Mouse (Mus musculus) midbrain, embryonic 15.5 days (tissue): ENCODE results near the gene Naa38. TPM values are rescaled to one million over a fixed set of nuclear protein-coding genes. Genes with fewer than 3 reads are reported as not detected.
A peak's percentile ranks its signal among the peaks of the same experiment; 100 is the strongest.

ENCODE experiments used
- ATAC-seq: fragments of 200-750 bp; cut with Nextera tagmentation; replicated peaks from 2 replicates; pipeline ENCODE4 v1.8.0; 2017; ENCODE audit warnings: moderate TSS enrichment
- H3K27ac ChIP-seq: fragments of 300-500 bp; sonication (generic); 2 replicates; pipeline ENCODE4 v1.5.1; 2015; ENCODE audit warnings: mild to moderate bottlenecking, inconsistent platforms
- H3K27me3 ChIP-seq: fragments of 300-500 bp; sonication (generic); replicated peaks from 2 replicates; pipeline ENCODE4 v1.6.1; 2015; ENCODE audit warnings: inconsistent platforms
- H3K36me3 ChIP-seq: fragments of 300-500 bp; sonication (generic); replicated peaks from 2 replicates; pipeline ENCODE4 v1.6.1; 2015; ENCODE audit warnings: inconsistent platforms
- H3K4me1 ChIP-seq: fragments of 300-500 bp; sonication (generic); 2 replicates; pipeline ENCODE4 v1.6.1; 2015; ENCODE audit warnings: inconsistent platforms
- H3K4me2 ChIP-seq: fragments of 300-500 bp; sonication (generic); 2 replicates; pipeline ENCODE4 v1.6.1; 2015; ENCODE audit warnings: inconsistent platforms, mild to moderate bottlenecking, moderate library complexity
- H3K4me3 ChIP-seq: fragments of 300-500 bp; sonication (generic); 2 replicates; pipeline ENCODE4 v1.5.1; 2015; ENCODE audit warnings: mild to moderate bottlenecking, inconsistent platforms
- H3K9ac ChIP-seq: fragments of 300-500 bp; sonication (generic); 2 replicates; pipeline ENCODE4 v1.6.1; 2015; ENCODE audit warnings: mild to moderate bottlenecking, inconsistent platforms
- H3K9me3 ChIP-seq: fragments of 300-500 bp; sonication (generic); 2 replicates; pipeline ENCODE4 v1.6.1; 2016; ENCODE audit warnings: inconsistent platforms
- WGBS: fragments of 180-500 bp; shearing (Covaris S2); methylation state at CpG from one replicate; pipeline ENCODE4 v1.1.7; 2015; ENCODE audit warnings: mixed read lengths; 5-methylcytosine and 5-hydroxymethylcytosine counted together
- polyA plus RNA-seq: library from polyadenylated mRNA; unstranded; fragments of >200 nt; fragmentation: Nextera tagmentation; extraction: Ambion mirVana; gene quantifications from 2 replicates; pipeline ENCODE4 v1.2.1, GENCODE M21; 2015

The Naa38 gene
- polyA plus RNA-seq, 1 experiment from 2014 or later = 101 TPM

DNA sequence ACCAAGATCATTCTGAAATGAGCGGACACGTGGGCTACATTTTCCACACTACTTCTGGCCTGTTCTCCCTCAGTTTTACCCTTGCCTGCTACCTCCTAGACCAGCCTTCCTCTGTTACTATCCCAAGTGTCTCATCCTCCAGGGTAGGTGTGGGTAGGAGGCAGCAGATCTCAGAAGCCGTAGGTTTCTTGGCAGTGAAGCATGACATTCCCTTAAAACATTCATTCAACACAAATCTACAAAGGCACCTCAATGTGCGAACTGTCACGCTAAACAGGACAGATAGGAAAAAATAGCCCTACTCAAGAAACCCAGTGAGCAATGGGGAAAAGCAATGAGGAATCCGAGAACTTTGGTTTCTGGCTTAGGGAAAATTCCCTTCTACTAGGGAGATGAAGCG, 17.3 kb downstream of the Naa38 start:
- peak overlapping the region; percentile 96 for H3K27ac ChIP-seq
- peak overlapping the region; percentile 82 for H3K9ac ChIP-seq
- H3K36me3 ChIP-seq = 0 out of 2 replicates have a peak, but pooled peaks cover 13% of the 10 kb centered on the region
- H3K27me3 ChIP-seq = no peaks in the 10 kb centered on the region
- no peaks in the 10 kb centered on the region for H3K9me3 ChIP-seq
- H3K4me1 ChIP-seq = peaks cover 77% of the 10 kb centered on the region
- 56% methylated on average over 7 of the region's 7 CpGs for WGBS
- peak overlapping the region; percentile 85 for H3K4me2 ChIP-seq
- peak overlapping the region; percentile 55 for H3K4me3 ChIP-seq
- ATAC-seq = no peak

DNA sequence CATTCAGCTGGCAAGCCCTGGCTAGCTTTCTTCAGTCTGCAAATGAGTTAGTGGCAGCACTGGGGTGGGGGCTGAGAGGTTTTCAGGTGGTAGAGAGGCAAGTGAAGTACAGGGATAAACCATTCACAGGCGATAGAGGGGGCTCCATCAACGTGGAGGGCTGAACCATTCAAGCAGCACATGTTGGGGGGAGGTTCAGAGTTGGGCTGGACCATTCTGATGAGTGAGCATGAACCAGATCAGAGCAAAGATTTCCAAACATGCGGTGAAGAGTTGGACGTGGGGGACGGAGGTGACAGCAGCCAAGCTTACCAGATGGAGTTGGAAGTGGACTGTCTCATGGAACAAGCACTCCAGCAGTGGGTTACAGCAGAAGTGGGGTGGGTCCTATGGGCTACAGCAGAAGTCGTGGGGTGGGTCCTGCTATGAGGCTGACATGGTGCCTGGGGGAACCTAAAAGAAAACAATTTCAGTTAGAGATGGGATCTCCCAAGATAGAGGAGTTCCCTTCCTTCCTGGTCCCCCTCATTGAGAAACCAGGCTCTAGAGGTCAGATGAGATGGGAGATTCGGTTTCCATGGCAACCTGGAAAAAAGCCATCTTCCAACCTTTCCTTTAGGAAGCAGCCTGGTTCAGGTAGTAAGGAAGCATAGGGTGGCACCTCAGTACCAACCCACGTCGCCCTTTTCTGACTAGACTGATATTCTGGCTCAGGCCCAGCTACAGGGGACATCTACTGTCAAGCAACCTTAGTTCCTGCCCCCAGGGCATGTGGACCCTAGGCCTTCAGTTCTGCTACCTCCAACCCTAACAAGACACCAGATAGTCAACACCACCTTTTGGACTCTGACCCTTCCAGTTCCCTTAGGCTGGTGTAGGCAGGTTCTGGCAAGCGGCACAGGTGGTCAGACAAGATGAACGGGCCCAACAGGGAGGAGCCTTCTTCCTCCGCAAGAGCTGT, 18.2 kb downstream of the Naa38 start, which contains the start of gene Kdm6b:
Gene Kdm6b (minus strand): TSS at position 455 of the 961 bp plus-strand sequence.
- H3K4me1 ChIP-seq = peaks cover 77% of the 10 kb centered on the region
- 28% methylated on average over 12 of the region's 12 CpGs for WGBS

DNA sequence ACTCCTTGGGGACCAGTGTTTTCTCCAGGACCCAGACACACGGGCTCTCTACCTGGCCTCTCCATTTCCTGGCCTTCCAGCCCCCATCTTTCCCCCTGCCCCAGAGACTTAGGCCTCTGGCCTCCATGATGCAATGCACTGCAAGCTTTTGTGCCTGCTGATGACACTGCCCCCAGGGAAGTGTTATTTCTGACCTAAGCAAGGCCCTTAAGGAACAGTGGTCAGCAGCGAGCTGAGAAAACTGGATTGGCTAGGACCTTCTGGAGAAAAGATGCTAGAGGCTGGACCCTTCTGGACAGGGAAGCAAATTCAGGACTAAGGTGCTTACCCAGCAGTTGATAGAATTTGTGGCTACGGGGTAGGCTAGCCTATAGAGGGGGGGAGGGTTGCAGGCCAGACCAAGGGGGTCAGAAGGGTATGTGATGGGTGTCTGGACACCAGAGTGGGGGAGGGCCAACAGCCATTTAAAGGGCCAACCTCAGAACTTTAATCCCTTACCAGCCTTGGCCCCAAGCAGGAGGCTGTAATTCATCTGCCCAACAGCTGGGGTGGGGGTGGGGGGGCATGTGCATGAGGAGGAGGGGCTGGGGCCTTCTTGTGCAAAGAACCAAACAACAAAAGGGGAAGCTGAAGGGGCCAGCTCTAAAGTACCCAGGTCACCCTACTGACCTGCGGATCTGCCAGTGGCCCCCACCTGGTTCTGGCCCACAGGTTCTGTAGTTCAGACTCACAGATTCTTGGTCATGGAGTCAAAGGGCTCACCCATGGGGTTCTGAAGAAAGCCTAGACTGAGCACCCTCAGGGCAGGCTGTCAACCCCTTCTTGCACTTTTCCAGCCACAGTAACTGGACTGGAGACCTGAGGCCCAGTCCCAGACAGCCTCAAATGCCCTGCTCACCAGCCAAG, 19.4 kb downstream of the Naa38 start:
- WGBS = 11% methylated on average over 4 of the region's 4 CpGs
- no peak for ATAC-seq
- H3K4me2 ChIP-seq = peak overlapping the region; percentile 85

More for the DNA sequence above, 18.2 kb downstream of the Naa38 start, which contains the start of gene Kdm6b:
- H3K9me3 ChIP-seq = no peaks in the 10 kb centered on the region
- H3K27ac ChIP-seq = peak within 1 kb of the TSS; percentile 96
- H3K27me3 ChIP-seq = no peaks in the 10 kb centered on the region
- no peak for ATAC-seq
- H3K4me3 ChIP-seq = peak within 1 kb of the TSS; percentile 55
- H3K36me3 ChIP-seq = 0 out of 2 replicates have a peak, but pooled peaks cover 11% of the 10 kb centered on the region
- H3K9ac ChIP-seq = peak within 1 kb of the TSS; percentile 82
- H3K4me2 ChIP-seq = peak within 1 kb of the TSS; percentile 85

DNA sequence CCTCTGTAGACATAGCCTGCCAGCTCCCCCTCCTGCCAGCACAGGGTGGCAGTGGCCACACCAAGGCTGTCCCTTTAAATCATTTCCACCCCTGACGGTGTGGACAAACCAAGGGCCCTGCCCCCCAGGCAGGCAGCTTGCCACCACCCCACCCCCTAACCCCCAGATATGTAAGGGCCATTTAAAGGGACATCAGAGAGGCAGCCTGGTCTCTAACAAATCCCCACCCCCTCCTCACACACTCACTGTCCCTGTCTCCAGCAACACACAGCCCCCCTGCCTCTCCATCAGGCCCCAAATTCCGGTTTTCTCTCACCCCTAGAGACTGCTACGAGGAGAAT, 20.0 kb downstream of the Naa38 start:
- Histone ChIP-seq H3K36me3 (0 out of 2 replicates have a peak, but pooled peaks cover 11% of the 10 kb centered on the region), H3K4me3 (peak overlapping the region; percentile 55), H3K4me2 (peak overlapping the region; percentile 85), H3K9me3 (no peaks in the 10 kb centered on the region), H3K27ac (peak overlapping the region; percentile 96), H3K9ac (peak overlapping the region; percentile 82), H3K27me3 (no peaks in the 10 kb centered on the region), H3K4me1 (peaks cover 73% of the 10 kb centered on the region)
- 0% methylated on average over 3 of the region's 3 CpGs for WGBS
- peak; percentile 16 for ATAC-seq

More for the DNA sequence above, 19.4 kb downstream of the Naa38 start:
- Histone ChIP-seq H3K9ac (peak overlapping the region; percentile 82), H3K4me3 (peak overlapping the region; percentile 55), H3K36me3 (0 out of 2 replicates have a peak, but pooled peaks cover 11% of the 10 kb centered on the region), H3K4me1 (peaks cover 73% of the 10 kb centered on the region), H3K27ac (peak overlapping the region; percentile 96), H3K9me3 (no peaks in the 10 kb centered on the region), H3K27me3 (no peaks in the 10 kb centered on the region)

DNA sequence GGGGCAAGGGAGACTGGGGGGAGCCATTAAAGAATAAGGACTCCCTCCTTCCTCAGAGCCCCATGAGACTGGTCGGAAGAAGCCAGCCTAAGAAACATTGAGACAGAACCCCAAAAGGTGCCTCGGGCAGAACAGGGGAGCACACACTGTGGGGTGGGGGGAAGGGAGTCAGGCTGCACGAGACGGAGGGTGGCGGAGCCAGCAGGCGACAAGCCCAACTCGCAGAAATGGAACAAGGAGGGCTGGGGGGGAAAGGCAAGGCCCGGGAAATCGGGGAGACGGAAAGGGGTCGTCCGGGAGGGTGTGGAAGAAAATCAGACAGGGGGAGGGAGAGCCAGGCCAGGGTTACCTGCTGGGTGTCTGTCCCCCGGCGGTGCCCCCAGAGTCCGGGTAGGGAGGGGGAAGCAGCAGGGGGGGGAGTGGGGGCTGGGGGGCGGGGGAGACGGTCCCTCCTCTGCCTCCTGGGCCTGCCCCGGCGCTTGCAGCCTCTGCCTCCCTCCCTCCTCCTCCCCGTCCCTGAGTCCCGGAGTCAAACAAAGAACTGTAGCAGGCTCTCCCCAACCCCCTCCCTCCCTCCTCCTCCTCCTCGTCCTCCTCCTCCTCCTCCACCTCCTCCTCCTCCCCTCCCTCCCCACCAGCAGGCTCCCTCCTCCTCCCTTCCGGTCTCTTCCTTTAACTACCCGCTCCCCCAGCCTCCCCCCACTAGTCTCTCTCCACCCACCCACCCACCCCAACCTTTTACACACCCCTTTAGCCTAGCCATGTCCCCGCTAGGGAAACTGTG, 20.6 kb downstream of the Naa38 start:
- Histone ChIP-seq H3K9ac (peak overlapping the region; percentile 82), H3K27ac (peak overlapping the region; percentile 96), H3K36me3 (0 out of 2 replicates have a peak, but pooled peaks cover 11% of the 10 kb centered on the region), H3K9me3 (no peaks in the 10 kb centered on the region), H3K4me1 (peaks cover 74% of the 10 kb centered on the region), H3K4me3 (peak overlapping the region; percentile 55), H3K4me2 (peak overlapping the region; percentile 89), H3K27me3 (peaks cover 3% of the 10 kb centered on the region; the same call in 1 of the 2 replicates)
- ATAC-seq = no peak
- WGBS = 0% methylated on average over 20 of the region's 25 CpGs

DNA sequence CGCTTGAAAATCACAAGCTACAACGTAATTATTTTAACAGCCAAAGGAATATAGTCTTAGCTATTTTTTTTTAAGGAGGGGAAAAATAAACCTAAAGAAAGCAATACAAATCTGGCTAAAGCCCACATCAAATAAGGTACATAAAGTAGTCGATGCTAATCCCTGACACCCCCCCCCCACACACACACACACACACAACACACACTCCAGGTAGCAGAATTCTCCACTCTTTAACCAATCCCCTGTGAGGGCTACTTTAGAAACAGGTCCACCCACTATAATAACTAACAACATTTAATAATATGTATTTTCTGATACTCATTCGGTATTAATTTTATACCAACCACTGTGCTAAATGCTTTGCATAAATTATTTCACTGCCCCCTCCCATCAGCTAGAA, 21.2 kb downstream of the Naa38 start:
- Histone ChIP-seq H3K27ac (peak overlapping the region; percentile 96), H3K27me3 (peaks cover 9% of the 10 kb centered on the region), H3K4me1 (peaks cover 78% of the 10 kb centered on the region), H3K9me3 (no peaks in the 10 kb centered on the region), H3K4me2 (peak overlapping the region; percentile 89), H3K36me3 (0 out of 2 replicates have a peak, but pooled peaks cover 11% of the 10 kb centered on the region), H3K9ac (peak overlapping the region; percentile 34), H3K4me3 (peak overlapping the region; percentile 55)
- under 1% methylated on average over 4 of the region's 4 CpGs for WGBS
- no peak for ATAC-seq

DNA sequence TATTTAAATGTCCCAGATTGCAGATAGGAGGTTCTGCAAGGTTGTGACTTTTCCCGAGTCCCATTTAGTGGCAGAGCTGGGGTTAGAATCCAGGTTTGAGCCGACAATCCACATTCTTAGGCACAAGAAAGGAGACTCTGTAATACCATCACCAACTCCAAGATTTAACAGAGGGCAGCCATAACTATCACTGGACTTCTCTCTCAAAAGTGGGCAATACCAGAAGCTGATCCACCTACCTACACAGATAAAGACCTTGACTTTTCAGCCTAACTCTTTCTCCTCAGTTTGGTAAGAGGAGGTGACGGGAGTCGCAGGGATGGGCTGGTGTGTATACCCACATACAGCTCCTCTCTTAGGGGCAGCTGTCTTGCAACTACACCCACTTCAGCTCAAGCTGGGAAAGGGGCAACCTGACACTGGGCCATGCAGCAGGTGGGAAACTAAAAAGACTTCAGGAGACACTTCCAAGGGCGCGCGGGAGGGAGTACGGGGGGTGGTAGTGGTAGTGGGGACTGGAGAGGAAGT, 21.7 kb downstream of the Naa38 start:
- H3K4me3 ChIP-seq = peak overlapping the region; percentile 55
- H3K9ac ChIP-seq = peak overlapping the region; percentile 34
- H3K36me3 ChIP-seq = 0 out of 2 replicates have a peak, but pooled peaks cover 11% of the 10 kb centered on the region
- H3K27ac ChIP-seq = peak overlapping the region; percentile 96
- peak overlapping the region; percentile 89 for H3K4me2 ChIP-seq
- H3K9me3 ChIP-seq = no peaks in the 10 kb centered on the region
- H3K4me1 ChIP-seq = peaks cover 75% of the 10 kb centered on the region
- WGBS = 2% methylated on average over 8 of the region's 8 CpGs
- peaks cover 14% of the 10 kb centered on the region for H3K27me3 ChIP-seq
- no peak for ATAC-seq

DNA sequence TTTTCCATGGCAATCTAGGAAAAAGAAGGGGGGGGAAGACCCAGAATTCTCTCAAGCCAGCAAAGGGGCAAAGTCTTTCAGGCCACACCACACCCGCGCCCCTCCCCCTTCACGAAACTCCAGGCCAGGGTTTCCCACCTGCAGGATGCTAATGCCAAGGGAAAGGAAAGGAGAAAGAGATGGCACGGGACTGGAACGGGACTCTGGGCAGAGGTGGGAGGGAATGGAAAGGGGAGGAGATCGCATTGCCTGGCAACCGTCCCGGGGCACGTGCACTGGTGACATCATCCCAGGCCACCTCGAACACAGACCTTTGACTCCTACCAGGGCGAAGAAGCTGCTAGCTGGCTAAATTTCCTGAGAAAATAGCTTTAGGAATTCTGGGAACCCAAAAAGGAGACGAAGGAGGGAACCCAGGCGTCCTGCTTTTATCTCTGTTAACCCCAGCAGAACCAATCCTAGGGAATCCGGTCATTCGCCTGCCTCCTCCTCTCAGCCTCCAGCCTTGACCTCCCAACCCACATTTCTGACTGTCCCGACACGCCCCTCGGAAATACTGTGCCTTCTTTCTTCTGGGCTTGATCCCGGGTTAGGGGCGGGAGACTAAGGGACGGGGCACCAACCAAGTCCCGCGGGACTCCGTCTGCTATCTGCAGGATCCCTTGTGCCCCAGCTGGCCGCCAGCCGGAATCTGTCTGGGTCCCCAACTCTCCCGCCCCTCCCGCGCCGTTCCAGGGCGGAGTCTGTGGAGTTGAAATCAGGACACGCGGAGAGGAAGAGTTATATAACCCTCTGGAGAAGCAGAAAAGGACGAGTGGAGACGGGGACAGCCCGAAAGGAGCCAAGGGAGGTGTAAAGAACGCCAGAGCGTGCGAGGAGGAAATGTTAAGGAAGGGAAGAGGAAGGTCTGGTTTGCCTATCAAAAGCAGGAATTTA, 22.4 kb downstream of the Naa38 start:
- Histone ChIP-seq H3K27ac (peak overlapping the region; percentile 96), H3K4me2 (peak overlapping the region; percentile 89), H3K4me3 (peak overlapping the region; percentile 55), H3K27me3 (peaks cover 22% of the 10 kb centered on the region), H3K9ac (peak overlapping the region; percentile 54), H3K36me3 (0 out of 2 replicates have a peak, but pooled peaks cover 7% of the 10 kb centered on the region), H3K4me1 (peaks cover 68% of the 10 kb centered on the region), H3K9me3 (no peaks in the 10 kb centered on the region)
- under 1% methylated on average over 39 of the region's 39 CpGs for WGBS
- peak; percentile 32 for ATAC-seq

DNA sequence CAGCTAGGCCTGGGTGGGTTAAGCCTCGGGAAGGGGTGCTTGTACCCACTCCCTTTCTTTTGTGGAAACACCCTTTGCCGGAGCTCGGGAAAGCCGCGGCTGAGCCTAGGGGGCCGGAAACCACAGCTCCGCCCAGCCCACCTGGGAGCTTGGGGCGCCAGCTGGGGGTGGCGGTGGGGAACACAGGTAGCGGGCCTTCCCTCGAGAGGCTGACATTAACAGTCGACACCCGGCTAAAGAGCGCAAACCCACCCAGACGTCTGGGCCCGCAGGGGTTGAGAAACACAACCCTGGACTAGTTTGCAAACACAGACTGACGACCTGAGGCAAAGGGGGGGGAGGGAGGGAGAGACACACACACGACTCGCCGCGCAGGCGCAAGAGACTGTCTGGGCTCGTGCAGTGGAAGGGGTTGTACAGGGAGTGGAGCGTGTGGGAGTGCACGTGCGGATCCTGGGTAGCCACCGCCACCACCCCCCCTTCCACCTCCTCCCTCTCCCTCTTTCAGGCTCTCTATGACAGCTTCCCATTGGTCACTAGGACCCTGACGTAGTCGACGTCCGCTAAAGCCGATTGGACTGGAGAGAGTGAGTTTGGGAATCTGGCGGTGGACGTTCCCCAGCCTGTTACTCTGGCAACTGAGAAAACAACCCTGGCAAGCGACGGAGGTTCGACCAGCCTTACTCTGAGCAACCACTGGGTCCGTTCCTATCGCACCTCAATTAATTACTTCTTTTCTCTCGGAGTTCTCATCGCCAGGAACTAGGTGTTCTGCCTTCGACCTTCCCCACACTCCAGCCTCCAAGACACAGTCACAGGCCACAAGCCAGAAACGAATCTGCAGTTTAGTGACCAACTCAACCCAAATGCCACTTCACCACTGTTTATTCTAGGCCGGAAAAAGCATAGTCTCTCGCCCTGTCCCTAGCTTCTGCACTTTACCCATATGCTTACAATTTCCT, 23.5 kb downstream of the Naa38 start:
- Histone ChIP-seq H3K9me3 (no peaks in the 10 kb centered on the region), H3K4me1 (peaks cover 57% of the 10 kb centered on the region), H3K36me3 (no peaks in the 10 kb centered on the region), H3K4me3 (peak overlapping the region; percentile 55), H3K9ac (peak overlapping the region; percentile 54), H3K27ac (peak overlapping the region; percentile 96), H3K27me3 (peaks cover 29% of the 10 kb centered on the region), H3K4me2 (peak overlapping the region; percentile 89)
- ATAC-seq = peak; percentile 93
- under 1% methylated on average over 45 of the region's 45 CpGs for WGBS
